Mouse (Mus musculus) hindbrain, embryonic 12.5 days (tissue): Measurements from ENCODE around the gene BC030870. TPM values are rescaled to one million over a fixed set of nuclear protein-coding genes. Genes with fewer than 3 reads are reported as not detected.

Experiments
- microRNA-seq: library from miRNA; unstranded; fragments of <30 nt; microRNA quantifications from one replicate; pipeline ENCODE4, GENCODE M21; 2017
- polyA plus RNA-seq: library from polyadenylated mRNA; unstranded; fragments of >200 nt; fragmentation: Nextera tagmentation; extraction: Ambion mirVana; gene quantifications from 2 replicates; pipeline ENCODE4 v1.2.1, GENCODE M21; 2016

The BC030870 gene
- polyA plus RNA-seq, 1 experiment from 2014 or later = not detected

Small RNA genes lying within 50 kb of the gene (microRNA-seq; reads per million reads assigned to microRNA genes)
- gene Gm24333 = not detected

Other genes with a start within 250 kb of the BC030870 start
- gene Tmem192, start 182.4 kb downstream of the BC030870 start, polyA plus RNA-seq = 20.6 and 21.6 TPM in 2 replicates
- gene Trim75, start 141.7 kb downstream of the BC030870 start, polyA plus RNA-seq = not detected in 2 replicates
- not detected in 2 replicates for gene Trim61, start 111.0 kb downstream of the BC030870 start, polyA plus RNA-seq
- not detected in 2 replicates for gene Trim60, start 111.0 kb downstream of the BC030870 start, polyA plus RNA-seq
- gene Apela, start 92.2 kb downstream of the BC030870 start, polyA plus RNA-seq = 2.1 and 2.4 TPM in 2 replicates
- not detected in 2 replicates for gene Gm10663, start 54.5 kb downstream of the BC030870 start, polyA plus RNA-seq